ENCODE assay signal across 22 mouse cellular contexts in the genomic region with DNA sequence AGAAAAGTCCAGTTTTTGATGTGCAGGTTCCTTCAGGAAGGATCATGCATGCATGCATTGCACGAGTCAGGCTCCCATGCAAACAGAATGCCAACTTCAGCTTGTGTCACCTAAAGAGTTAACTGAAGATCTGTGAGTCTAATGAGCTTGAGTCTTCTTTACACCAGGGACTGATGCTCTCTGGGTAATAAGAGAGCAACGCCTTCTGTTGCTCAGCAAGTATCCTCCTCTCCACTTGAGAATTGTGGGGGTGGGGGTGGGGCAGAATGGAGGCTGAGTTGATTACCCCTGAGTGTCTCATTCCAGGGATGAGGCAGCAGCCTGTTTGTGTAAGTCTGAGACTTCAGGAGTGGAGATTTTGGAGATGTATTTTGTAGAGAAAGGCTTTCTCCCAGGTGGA. TPM values are rescaled to one million over a fixed set of nuclear protein-coding genes. Genes with fewer than 3 reads are reported as not detected.
DNase-seq lines count a peak whose midpoint lies in the region; ATAC-seq lines count a peak whose summit lies in the region.
"Had no signal": no experiment of that assay in that cellular context is flagged by ENCODE, and none has a peak within 500 bp of the region (broad histone marks: within the 10 kb centered on the region; RNA-seq: fewer than 3 reads in every experiment).

No protein-coding gene starts in this region.

- 56% methylated on average over 2 of the region's 2 CpGs for WGBS in embryonic facial prominence, embryonic 14.5 days
- WGBS in embryonic facial prominence, embryonic 10.5 days = 57% methylated on average over 2 of the region's 2 CpGs
- WGBS in forebrain, embryonic 14.5 days = 40% methylated on average over 2 of the region's 2 CpGs
- 73% methylated on average over 2 of the region's 2 CpGs for WGBS in forebrain, embryonic 10.5 days
- 63% methylated on average over 2 of the region's 2 CpGs for WGBS in embryonic facial prominence, embryonic 15.5 days

- no peak for DNase-seq in embryonic facial prominence, embryonic 14.5 days (ENCODE audit: low spot score)
- no peak for DNase-seq in embryonic facial prominence, embryonic 10.5 days (ENCODE audit: low spot score)
- peak; percentile 35 for DNase-seq in forebrain, embryonic 14.5 days (ENCODE audit: low spot score)
- no peak for DNase-seq in forebrain, embryonic 10.5 days (ENCODE audit: extremely low spot score, low spot score)
- DNase-seq in NIH3T3 (ENCODE audit: low read depth) = peak; percentile 35
- DNase-seq in lung, adult 18-20 months = no peak
- no peak for DNase-seq in layer of hippocampus, adult 9-10 months (ENCODE audit: low spot score)
- DNase-seq: adrenal gland, postnatal 10 days; adrenal gland, postnatal 36 days; cerebellum, adult 11-12 months; cerebellum, adult 8-10 months; cerebellum, postnatal 36 days; embryo, embryonic 11 days; gastrocnemius, postnatal 25 days; heart, adult 2 months; kidney, adult 11 months had no signal

- H3K4me3 ChIP-seq in embryonic facial prominence, embryonic 14.5 days (ENCODE audit: low read depth, low read length) = no peak overlapping the region
- H3K4me3 ChIP-seq in embryonic facial prominence, embryonic 10.5 days = no peak overlapping the region
- no peak overlapping the region for H3K4me3 ChIP-seq in forebrain, embryonic 14.5 days (ENCODE audit: low read depth, low read length)
- H3K4me3 ChIP-seq in forebrain, embryonic 10.5 days = no peak overlapping the region
- H3K4me3 ChIP-seq in embryonic facial prominence, embryonic 15.5 days (replicated peaks) = no peak overlapping the region
- H3K4me3 ChIP-seq: erythroblast, embryonic 14.5 days; heart, adult 2 months; heart, embryonic 10.5 days; hindbrain, embryonic 12.5 days; hindbrain, embryonic 15.5 days had no signal

- no peak overlapping the region for H3K9ac ChIP-seq in embryonic facial prominence, embryonic 14.5 days (ENCODE audit: low read depth, low read length)
- no peak overlapping the region for H3K9ac ChIP-seq in forebrain, embryonic 14.5 days (ENCODE audit: low read length)
- H3K9ac ChIP-seq in embryonic facial prominence, embryonic 15.5 days = no peak overlapping the region
- H3K9ac ChIP-seq: hindbrain, embryonic 12.5 days; hindbrain, embryonic 15.5 days had no signal

- H3K36me3 ChIP-seq in embryonic facial prominence, embryonic 14.5 days (ENCODE audit: control insufficient read depth, insufficient read depth, low read length) = no peaks in the 10 kb centered on the region
- H3K36me3 ChIP-seq in embryonic facial prominence, embryonic 10.5 days (replicated peaks) = no peaks in the 10 kb centered on the region
- H3K36me3 ChIP-seq in forebrain, embryonic 14.5 days (ENCODE audit: control insufficient read depth, insufficient read depth, low read length) = no peaks in the 10 kb centered on the region
- H3K36me3 ChIP-seq in forebrain, embryonic 10.5 days (replicated peaks) = no peaks in the 10 kb centered on the region
- no peaks in the 10 kb centered on the region for H3K36me3 ChIP-seq in embryonic facial prominence, embryonic 15.5 days
- H3K36me3 ChIP-seq: heart, embryonic 10.5 days; hindbrain, embryonic 12.5 days; hindbrain, embryonic 15.5 days had no signal

- ATAC-seq in embryonic facial prominence, embryonic 14.5 days (ENCODE audit: low read depth) = peak; percentile 80
- ATAC-seq in forebrain, embryonic 14.5 days = no peak
- ATAC-seq in embryonic facial prominence, embryonic 15.5 days (ENCODE audit: insufficient number of reproducible peaks, low FRiP score, low TSS enrichment, low read depth) = peak; percentile 63
- ATAC-seq: Patski had no signal

- no peaks in the 10 kb centered on the region for H3K4me1 ChIP-seq in embryonic facial prominence, embryonic 14.5 days (ENCODE audit: control insufficient read depth, insufficient read depth, low read length)
- H3K4me1 ChIP-seq in embryonic facial prominence, embryonic 10.5 days = peaks cover 9% of the 10 kb centered on the region
- H3K4me1 ChIP-seq in forebrain, embryonic 14.5 days (ENCODE audit: control insufficient read depth, insufficient read depth, low read length) = peaks cover 3% of the 10 kb centered on the region
- H3K4me1 ChIP-seq in forebrain, embryonic 10.5 days = peaks cover 13% of the 10 kb centered on the region
- no peaks in the 10 kb centered on the region for H3K4me1 ChIP-seq in embryonic facial prominence, embryonic 15.5 days
- H3K4me1 ChIP-seq: hindbrain, embryonic 15.5 days had no signal

- no peak overlapping the region for H3K4me2 ChIP-seq in embryonic facial prominence, embryonic 14.5 days (ENCODE audit: low read depth, low read length)
- H3K4me2 ChIP-seq in forebrain, embryonic 14.5 days (ENCODE audit: low read length) = no peak overlapping the region
- H3K4me2 ChIP-seq in embryonic facial prominence, embryonic 15.5 days (replicated peaks) = no peak overlapping the region
- H3K4me2 ChIP-seq: hindbrain, embryonic 12.5 days; hindbrain, embryonic 15.5 days had no signal

- no peak overlapping the region for H3K27ac ChIP-seq in embryonic facial prominence, embryonic 14.5 days (replicated peaks; ENCODE audit: low read depth, low read length)
- no peak overlapping the region for H3K27ac ChIP-seq in embryonic facial prominence, embryonic 10.5 days (replicated peaks)
- no peak overlapping the region for H3K27ac ChIP-seq in forebrain, embryonic 14.5 days (ENCODE audit: low read depth, low read length)
- no peak overlapping the region for H3K27ac ChIP-seq in forebrain, embryonic 10.5 days
- no peak overlapping the region for H3K27ac ChIP-seq in embryonic facial prominence, embryonic 15.5 days (replicated peaks)
- H3K27ac ChIP-seq: heart, adult 2 months; heart, embryonic 10.5 days; hindbrain, embryonic 12.5 days; hindbrain, embryonic 15.5 days had no signal

- H3K27me3 ChIP-seq in embryonic facial prominence, embryonic 14.5 days (replicated peaks; ENCODE audit: control insufficient read depth, insufficient read depth, low read length) = no peaks in the 10 kb centered on the region
- no peaks in the 10 kb centered on the region for H3K27me3 ChIP-seq in embryonic facial prominence, embryonic 10.5 days (replicated peaks; ENCODE audit: low read depth, poor library complexity, severe bottlenecking)
- H3K27me3 ChIP-seq in forebrain, embryonic 14.5 days (replicated peaks; ENCODE audit: control insufficient read depth, insufficient read depth, low read length) = no peaks in the 10 kb centered on the region
- H3K27me3 ChIP-seq in forebrain, embryonic 10.5 days (ENCODE audit: poor library complexity, severe bottlenecking) = no peaks in the 10 kb centered on the region
- no peaks in the 10 kb centered on the region for H3K27me3 ChIP-seq in embryonic facial prominence, embryonic 15.5 days
- H3K27me3 ChIP-seq: hindbrain, embryonic 12.5 days; hindbrain, embryonic 15.5 days; Patski had no signal

- no peaks in the 10 kb centered on the region for H3K9me3 ChIP-seq in embryonic facial prominence, embryonic 14.5 days (ENCODE audit: control insufficient read depth, low read length)
- H3K9me3 ChIP-seq in embryonic facial prominence, embryonic 10.5 days = no peaks in the 10 kb centered on the region
- no peaks in the 10 kb centered on the region for H3K9me3 ChIP-seq in forebrain, embryonic 14.5 days (replicated peaks; ENCODE audit: control insufficient read depth, low read length)
- no peaks in the 10 kb centered on the region; the same call in 1 of the 2 replicates for H3K9me3 ChIP-seq in forebrain, embryonic 10.5 days
- no peaks in the 10 kb centered on the region for H3K9me3 ChIP-seq in embryonic facial prominence, embryonic 15.5 days (replicated peaks)
- H3K9me3 ChIP-seq: heart, embryonic 10.5 days; hindbrain, embryonic 12.5 days; hindbrain, embryonic 15.5 days had no signal

RNA-seq across cellular contexts. Expression of a gene that starts 20.2 kb away (rescaled TPM):
- polyA plus RNA-seq in embryonic facial prominence, embryonic 14.5 days (2014; fragmentation: Nextera tagmentation; extraction: Ambion mirVana) = 1.1 and 1.6 TPM in 2 replicates
- 0.89 and 1.1 TPM in 2 replicates for polyA plus RNA-seq in embryonic facial prominence, embryonic 10.5 days (2016; fragmentation: Nextera tagmentation; extraction: Ambion mirVana)
- 1.0 and 1.1 TPM in 2 replicates for polyA plus RNA-seq in forebrain, embryonic 14.5 days (2014; fragmentation: Nextera tagmentation; extraction: Ambion mirVana)
- polyA plus RNA-seq in forebrain, embryonic 10.5 days (2016; fragmentation: Nextera tagmentation; extraction: Ambion mirVana) = 1.2 TPM in 2 replicates
- 1.8 and 3.3 TPM in 2 replicates for polyA plus RNA-seq in embryonic facial prominence, embryonic 15.5 days (2015; fragmentation: Nextera tagmentation; extraction: Ambion mirVana)
- polyA plus RNA-seq: erythroblast, embryonic 14.5 days had no signal

Comparison
In these comparisons a context has a peak if more than half of its experiments do, and no peak if none do; other contexts are left out.
1. DNase-seq: peak in forebrain, embryonic 14.5 days (single experiment) and NIH3T3 (single experiment); none in embryonic facial prominence, embryonic 14.5 days (single experiment), embryonic facial prominence, embryonic 10.5 days (single experiment), forebrain, embryonic 10.5 days (single experiment), lung, adult 18-20 months (0 of 2) and layer of hippocampus, adult 9-10 months (single experiment).